Mouse (Mus musculus) kidney, postnatal 0 days (tissue): ENCODE data around the gene Rin2. TPM values are rescaled to one million over a fixed set of nuclear protein-coding genes. Genes with fewer than 3 reads are reported as not detected.

Experiments used
- ATAC-seq: fragments of 200-750 bp; cut with Nextera tagmentation; replicated peaks from 2 replicates; pipeline ENCODE4 v1.8.0; 2017; ENCODE audit warnings: low read depth, moderate number of reproducible peaks, moderate TSS enrichment, moderate library complexity; ENCODE audit not compliant: low FRiP score
- DNase-seq: peaks from one replicate; pipeline ENCODE4 v3.0.0-alpha.2; 2016; ENCODE audit warnings: low spot score
- H3K27ac ChIP-seq: fragments of 300-500 bp; sonication (generic); 2 replicates; pipeline ENCODE4 v1.5.1; 2014; ENCODE audit warnings: mild to moderate bottlenecking
- H3K27me3 ChIP-seq: fragments of 300-500 bp; sonication (generic); 2 replicates; pipeline ENCODE4 v1.6.1; 2014; ENCODE audit warnings: low read length, mixed read lengths; ENCODE audit not compliant: insufficient read depth
- H3K36me3 ChIP-seq: fragments of 300-500 bp; sonication (generic); 2 replicates; pipeline ENCODE4 v1.6.1; 2014; ENCODE audit warnings: low read length, mixed read lengths; ENCODE audit not compliant: insufficient read depth
- H3K4me1 ChIP-seq: fragments of 300-500 bp; sonication (generic); replicated peaks from 2 replicates; pipeline ENCODE4 v1.6.1; 2014; ENCODE audit warnings: antibody characterized with exemption, low read length, mixed read lengths; ENCODE audit not compliant: insufficient read depth
- H3K4me2 ChIP-seq: fragments of 300-500 bp; sonication (generic); 2 replicates; pipeline ENCODE4 v1.6.1; 2014; ENCODE audit warnings: mild to moderate bottlenecking, low read length, moderate library complexity, mixed read lengths
- H3K4me3 ChIP-seq: fragments of 300-500 bp; sonication (generic); replicated peaks from 2 replicates; pipeline ENCODE4 v1.5.1; 2014; ENCODE audit warnings: low read depth, low read length
- H3K9ac ChIP-seq: fragments of 300-500 bp; sonication (generic); 2 replicates; pipeline ENCODE4 v1.6.1; 2014; ENCODE audit warnings: low read depth, low read length
- H3K9me3 ChIP-seq: fragments of 300-500 bp; sonication (generic); replicated peaks from 2 replicates; pipeline ENCODE4 v1.6.1; 2016; ENCODE audit warnings: low read length, inconsistent platforms, mixed read lengths
- CTCF ChIP-seq: IDR thresholded peaks from 2 replicates; pipeline ENCODE4 v1.5.1; 2016; ENCODE audit warnings: antibody characterized with exemption, low read depth, mild to moderate bottlenecking, moderate library complexity
- WGBS: fragments of 180-500 bp; shearing (Covaris S2); extraction: QIAGEN DNeasy Blood & Tissue Kit; methylation state at CpG from one replicate; pipeline ENCODE4 v1.1.7; 2014; 5-methylcytosine and 5-hydroxymethylcytosine counted together
- polyA plus RNA-seq: library from polyadenylated mRNA; unstranded; fragments of >200 nt; fragmentation: Nextera tagmentation; extraction: Ambion mirVana; gene quantifications from 2 replicates; pipeline ENCODE4 v1.2.1, GENCODE M21; 2015

The Rin2 gene
- polyA plus RNA-seq, 1 experiment from 2014 or later: 23.8 TPM

GRCm38 (mm10) chr2:145783247-145783646 lies 108.2 kb downstream of the Rin2 start:
- Histone ChIP-seq H3K27me3 (no peaks in the 10 kb centered on the region), H3K9ac (no peak overlapping the region), H3K27ac (no peak overlapping the region), H3K4me1 (peaks cover 29% of the 10 kb centered on the region), H3K4me2 (no peak overlapping the region), H3K9me3 (no peaks in the 10 kb centered on the region), H3K36me3 (no peaks in the 10 kb centered on the region), H3K4me3 (no peak overlapping the region)
- ATAC-seq: no peak
- no peak for DNase-seq
- TF ChIP-seq CTCF: no peak
- 51% methylated on average over 6 of the region's 6 CpGs for WGBS

- no peak overlapping the region for H3K4me2 ChIP-seq
- TF ChIP-seq CTCF: no peak
- H3K9me3 ChIP-seq: no peaks in the 10 kb centered on the region
- peak overlapping the region; percentile 92 for H3K27ac ChIP-seq
- H3K4me3 ChIP-seq: no peak overlapping the region
- H3K36me3 ChIP-seq: no peaks in the 10 kb centered on the region
- H3K4me1 ChIP-seq: peaks cover 29% of the 10 kb centered on the region
- no peak overlapping the region for H3K9ac ChIP-seq
- DNase-seq (no peak), ATAC-seq (no peak)
- H3K27me3 ChIP-seq: no peaks in the 10 kb centered on the region
- 47% methylated on average over 13 of the region's 13 CpGs for WGBS
Observed at GRCm38 (mm10) chr2:145784246-145784935, 109.4 kb downstream of the Rin2 start.

- DNase-seq: peak; percentile 41
- Histone ChIP-seq H3K9me3 (no peaks in the 10 kb centered on the region), H3K4me1 (peaks cover 29% of the 10 kb centered on the region), H3K4me3 (no peak overlapping the region), H3K27me3 (no peaks in the 10 kb centered on the region), H3K27ac (peak overlapping the region; percentile 92), H3K4me2 (no peak overlapping the region), H3K36me3 (no peaks in the 10 kb centered on the region), H3K9ac (no peak overlapping the region)
- no peak for ATAC-seq
- WGBS: 86% methylated on average over 1 of the region's 1 CpGs
- TF ChIP-seq CTCF: no peak
Observed at GRCm38 (mm10) chr2:145784964-145785363, 109.9 kb downstream of the Rin2 start.

GRCm38 (mm10) chr2:145785758-145786617 lies 111.0 kb downstream of the Rin2 start:
- Histone ChIP-seq H3K27me3 (no peaks in the 10 kb centered on the region), H3K27ac (peak overlapping the region; percentile 92), H3K4me3 (peak overlapping the region; percentile 14), H3K4me1 (peaks cover 32% of the 10 kb centered on the region), H3K4me2 (peak overlapping the region; percentile 44), H3K9ac (peak overlapping the region; percentile 41), H3K9me3 (no peaks in the 10 kb centered on the region), H3K36me3 (0 out of 2 replicates have a peak, but pooled peaks cover 2% of the 10 kb centered on the region)
- WGBS: under 1% methylated on average over 18 of the region's 18 CpGs
- peak; percentile 12; the same call in 1 of the 2 replicates for TF ChIP-seq CTCF
- ATAC-seq (peak; percentile 44), DNase-seq (peak; percentile 79)

- Histone ChIP-seq H3K27ac (peak overlapping the region; percentile 92), H3K4me1 (peaks cover 32% of the 10 kb centered on the region), H3K36me3 (0 out of 2 replicates have a peak, but pooled peaks cover 8% of the 10 kb centered on the region), H3K4me3 (peak overlapping the region; percentile 14), H3K9me3 (no peaks in the 10 kb centered on the region), H3K9ac (peak overlapping the region; percentile 41), H3K4me2 (peak overlapping the region; percentile 44), H3K27me3 (no peaks in the 10 kb centered on the region)
- TF ChIP-seq CTCF: no peak
- no peak for DNase-seq
- ATAC-seq: peak; percentile 56; the same call in 1 of the 2 replicates
- 6% methylated on average over 3 of the region's 3 CpGs for WGBS
Observed at GRCm38 (mm10) chr2:145786618-145786932, 111.6 kb downstream of the Rin2 start.

GRCm38 (mm10) chr2:145787486-145787885 lies 112.5 kb downstream of the Rin2 start:
- H3K27me3 ChIP-seq: no peaks in the 10 kb centered on the region
- H3K27ac ChIP-seq: peak overlapping the region; percentile 92
- peaks cover 32% of the 10 kb centered on the region for H3K4me1 ChIP-seq
- DNase-seq: peak; percentile 38
- no peak overlapping the region for H3K4me3 ChIP-seq
- peak overlapping the region; percentile 44 for H3K4me2 ChIP-seq
- H3K36me3 ChIP-seq: 0 out of 2 replicates have a peak, but pooled peaks cover 9% of the 10 kb centered on the region
- TF ChIP-seq CTCF: no peak
- 45% methylated on average over 7 of the region's 7 CpGs for WGBS
- H3K9me3 ChIP-seq: no peaks in the 10 kb centered on the region
- peak; percentile 70 for ATAC-seq
- H3K9ac ChIP-seq: no peak overlapping the region
